Mouse (Mus musculus) frontal cortex, adult 2 months (tissue): ENCODE data around the gene Gm5105. TPM values are rescaled to one million over a fixed set of nuclear protein-coding genes. Genes with fewer than 3 reads are reported as not detected.

ENCODE experiments used
- DNase-seq, 2 experiments: peaks; one replicate each; pipeline ENCODE4 v3.0.0; 2022; ENCODE audit warnings: low spot score in 1 of 2; ENCODE audit errors: extremely low spot score in 1 of 2
- polyA plus RNA-seq: library from polyadenylated mRNA; depleted of rRNA; stranded (reverse); fragments of >200 nt; gene quantifications from 2 replicates; pipeline ENCODE4 v1.2.3, GENCODE M21; 2012; rRNA removed

The Gm5105 gene
- polyA plus RNA-seq, 1 experiment, result 0.66 TPM

GRCm38 (mm10) chr3:138029351-138029750 lies 37.8 kb downstream of the Gm5105 start:
- DNase-seq, result peak; percentile 18 to 51

- peak in 1 of 2 experiments; percentile 39 for DNase-seq
These were observed 39.4 kb downstream of the Gm5105 start for GRCm38 (mm10) chr3:138027575-138028362.

- DNase-seq, result peak in 1 of 2 experiments; percentile 17
These were observed 40.9 kb downstream of the Gm5105 start for GRCm38 (mm10) chr3:138026286-138026685.

GRCm38 (mm10) chr3:138022651-138023050 lies 44.5 kb downstream of the Gm5105 start:
- no peak for DNase-seq

- DNase-seq, result no peak
These were observed 45.2 kb downstream of the Gm5105 start for GRCm38 (mm10) chr3:138022003-138022402.

- DNase-seq, result no peak
These were observed 50.4 kb downstream of the Gm5105 start for GRCm38 (mm10) chr3:138016810-138017209.

GRCm38 (mm10) chr3:138014725-138015124 lies 52.5 kb downstream of the Gm5105 start:
- no peak for DNase-seq

GRCm38 (mm10) chr3:138012351-138012750 lies 54.8 kb downstream of the Gm5105 start:
- no peak for DNase-seq

GRCm38 (mm10) chr3:138008152-138008551 lies 59.0 kb downstream of the Gm5105 start:
- DNase-seq, result no peak

GRCm38 (mm10) chr3:138006896-138007295 lies 60.3 kb downstream of the Gm5105 start:
- no peak for DNase-seq

- DNase-seq, result no peak
These were observed 63.9 kb downstream of the Gm5105 start for GRCm38 (mm10) chr3:138003264-138003663.

- DNase-seq, result no peak
These were observed 64.6 kb downstream of the Gm5105 start for GRCm38 (mm10) chr3:138002545-138002944.

- DNase-seq, result no peak
These were observed 65.3 kb downstream of the Gm5105 start for GRCm38 (mm10) chr3:138001865-138002264.

- DNase-seq, result peak in 1 of 2 experiments; percentile 21
These were observed 66.5 kb downstream of the Gm5105 start for GRCm38 (mm10) chr3:138000724-138001069.

- DNase-seq, result no peak
These were observed 67.0 kb downstream of the Gm5105 start for GRCm38 (mm10) chr3:138000062-138000723.

GRCm38 (mm10) chr3:137999224-137999790 lies 67.9 kb downstream of the Gm5105 start:
- DNase-seq, result no peak

Other genes starting within 250 kb of the Gm5105 start
- 304 and 368 TPM in 2 replicates for gene H2afz, start 202.9 kb downstream of the Gm5105 start, polyA plus RNA-seq
- gene Dnajb14, start 199.7 kb downstream of the Gm5105 start, polyA plus RNA-seq, result 20.8 and 22.6 TPM in 2 replicates
- gene Lamtor3, start 148.9 kb downstream of the Gm5105 start, polyA plus RNA-seq, result 95.0 and 98.0 TPM in 2 replicates
- gene Dapp1, start 85.8 kb downstream of the Gm5105 start, polyA plus RNA-seq, result 5.4 and 6.4 TPM in 2 replicates
- 1.3 and 1.6 TPM in 2 replicates for gene 1110002E22Rik, start 2.3 kb downstream of the Gm5105 start, polyA plus RNA-seq
- 9.0 TPM in 2 replicates for gene Trmt10a, start 76.1 kb upstream of the Gm5105 start, polyA plus RNA-seq
- gene Mttp, start 77.6 kb upstream of the Gm5105 start, polyA plus RNA-seq, result 8.0 and 9.1 TPM in 2 replicates
- not detected in 2 replicates for gene 4930579F01Rik, start 126.4 kb upstream of the Gm5105 start, polyA plus RNA-seq
- 0.02 TPM in 1 of 2 replicates, not detected in the other for gene Adh7, start 150.4 kb upstream of the Gm5105 start, polyA plus RNA-seq
- 1.6 and 1.8 TPM in 2 replicates for gene Adh1, start 193.6 kb upstream of the Gm5105 start, polyA plus RNA-seq
- not detected in 2 replicates for gene Adh6a, start 245.9 kb upstream of the Gm5105 start, polyA plus RNA-seq